Mouse (Mus musculus): Measurements from ENCODE around the gene Ilvbl. TPM values are rescaled to one million over a fixed set of nuclear protein-coding genes. Genes with fewer than 3 reads are reported as not detected.
"Not testable (repeated sequence)": the region's sequence is repeated elsewhere in the genome, so short reads cannot be mapped to it uniquely, and the experiment has no call there.

The Ilvbl gene
- total RNA-seq, 4 experiments from 2014 or later: 30.3 to 49.3 (median 39.8) TPM

GRCm38 (mm10) chr10:78590744-78591143 lies 16.6 kb downstream of the Ilvbl start:
- no peak for DNase-seq (ENCODE audit: low spot score in 2 of 2)

GRCm38 (mm10) chr10:78591406-78592328 lies 17.5 kb downstream of the Ilvbl start, which contains the start of gene Syde1:
Gene Syde1 (minus strand): TSS chr10:78591964.
- no peak for DNase-seq (ENCODE audit: low spot score in 2 of 2)

GRCm38 (mm10) chr10:78592856-78593379 lies 18.8 kb downstream of the Ilvbl start:
- no peak for DNase-seq (ENCODE audit: low spot score in 2 of 2)

- DNase-seq (ENCODE audit: low spot score in 2 of 2): no peak
These were observed 19.6 kb downstream of the Ilvbl start for GRCm38 (mm10) chr10:78593736-78594135.

- DNase-seq (ENCODE audit: low spot score in 2 of 2): no peak
These were observed 20.0 kb downstream of the Ilvbl start for GRCm38 (mm10) chr10:78594157-78594556.

GRCm38 (mm10) chr10:78594566-78594965 lies 20.4 kb downstream of the Ilvbl start:
- no peak for DNase-seq (ENCODE audit: low spot score in 2 of 2)

GRCm38 (mm10) chr10:78599865-78600264 lies 25.7 kb downstream of the Ilvbl start:
- DNase-seq (ENCODE audit: low spot score in 2 of 2): no peak

- DNase-seq (ENCODE audit: low spot score in 2 of 2): no peak
These were observed 30.9 kb downstream of the Ilvbl start for GRCm38 (mm10) chr10:78605080-78605479.

- DNase-seq (ENCODE audit: low spot score in 2 of 2): no peak
These were observed 33.5 kb downstream of the Ilvbl start for GRCm38 (mm10) chr10:78607602-78608001.

GRCm38 (mm10) chr10:78617974-78618373 lies 43.8 kb downstream of the Ilvbl start, which contains the start of gene Olfr1357:
Gene Olfr1357 (minus strand): TSS chr10:78618074.
- no peak for DNase-seq (ENCODE audit: low spot score in 2 of 2)

- not testable (repeated sequence) for DNase-seq (ENCODE audit: low spot score in 2 of 2)
These were observed 49.0 kb downstream of the Ilvbl start for GRCm38 (mm10) chr10:78623143-78623542.

GRCm38 (mm10) chr10:78630194-78630593 lies 56.0 kb downstream of the Ilvbl start:
- DNase-seq (ENCODE audit: low spot score in 2 of 2): no peak

- peak; percentile 7 to 15 for DNase-seq (ENCODE audit: low spot score in 2 of 2)
These were observed 58.2 kb downstream of the Ilvbl start for GRCm38 (mm10) chr10:78632311-78632710.

Small RNAs within 50 kb of the gene (microRNA-seq; reads per million reads assigned to microRNA genes)
- 0 reads per million in 2 experiments for gene Gm27541

Other genes starting within 250 kb of the Ilvbl start
- gene Agpat3, start 221.9 kb upstream of the Ilvbl start, total RNA-seq (2022): 100 to 1,000 TPM; 218 to 243 (median 229) TPM
- gene Rrp1, start 161.3 kb upstream of the Ilvbl start, total RNA-seq (2022): 100 to 1,000 TPM; 348 to 374 (median 360) TPM
- gene Cstb, start 148.7 kb upstream of the Ilvbl start, total RNA-seq (2022): 10 to 100 TPM; 36.8 to 51.7 (median 40.6) TPM
- gene Pdxk, start 109.4 kb upstream of the Ilvbl start, total RNA-seq (2022): 100 to 1,000 TPM; 131 to 143 (median 137) TPM
- gene Olfr1358, start 56.9 kb upstream of the Ilvbl start, total RNA-seq (2022): not detected
- gene Syde1, start 17.6 kb downstream of the Ilvbl start, total RNA-seq (2022): 10 to 100 TPM in 1 of 4 experiments, 1 to 10 TPM in 3; 9.0 to 10.4 (median 9.3) TPM
- not detected for gene Olfr1357, start 43.7 kb downstream of the Ilvbl start, total RNA-seq (2022)
- not detected for gene Casp14, start 143.9 kb downstream of the Ilvbl start, total RNA-seq (2022)
- gene Ccdc105, start 178.7 kb downstream of the Ilvbl start, total RNA-seq (2022): under 1 TPM; 0.18 to 0.57 (median 0.39) TPM
- gene Slc1a6, start 206.2 kb downstream of the Ilvbl start, total RNA-seq (2022): 10 to 100 TPM; 11.0 to 13.9 (median 11.4) TPM